ENCODE assay signal across 24 mouse cellular contexts in the genomic region with DNA sequence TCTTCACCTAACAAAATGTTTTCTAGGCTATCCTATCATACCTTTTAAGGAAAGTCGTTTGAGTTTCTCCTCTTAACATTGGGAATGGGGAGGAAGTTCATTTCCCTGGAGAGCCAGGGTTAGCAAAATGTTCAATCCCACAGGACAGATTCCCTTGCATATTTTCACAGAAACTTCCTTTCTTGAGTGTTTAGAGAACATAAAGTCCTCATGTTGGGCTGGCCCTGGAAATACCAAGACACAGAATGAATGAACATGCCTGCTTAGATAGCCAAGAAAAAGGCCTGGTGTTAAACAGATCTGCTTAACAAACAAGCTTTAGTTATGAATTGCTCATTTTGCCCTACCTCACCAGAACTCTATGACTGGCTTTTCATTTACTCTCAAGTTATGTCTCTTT. TPM values are rescaled to one million over a fixed set of nuclear protein-coding genes. Genes with fewer than 3 reads are reported as not detected.
DNase-seq lines count a peak whose midpoint lies in the region; ATAC-seq and TF ChIP-seq lines count a peak whose summit lies in the region.
"Had no signal": no experiment of that assay in that cellular context is flagged by ENCODE, and none has a peak within 500 bp of the region (broad histone marks: within the 10 kb centered on the region; RNA-seq: fewer than 3 reads in every experiment).

No protein-coding gene starts in this region.

- TF ChIP-seq POLR2A in testis, adult 2 months (IDR thresholded peaks at IDR 0.05; ENCODE audit: control insufficient read depth, low read depth, low read length) = no peak
- TF ChIP-seq POLR2A in cerebellum, adult 2 months (IDR thresholded peaks at IDR 0.05; ENCODE audit: borderline replicate concordance, insufficient read depth, low read length) = no peak

- peaks cover 20% of the 10 kb centered on the region; the same call in 1 of the 2 replicates for H3K4me1 ChIP-seq in heart, postnatal 0 days (ENCODE audit: control insufficient read depth, insufficient read depth)
- H3K4me1 ChIP-seq in testis, adult 2 months (ENCODE audit: control insufficient read depth, insufficient read depth, low read length) = peaks cover 7% of the 10 kb centered on the region
- peaks cover 4% of the 10 kb centered on the region; the same call in 1 of the 2 replicates for H3K4me1 ChIP-seq in cerebellum, adult 2 months (ENCODE audit: control insufficient read depth, insufficient read depth, low read length)
- H3K4me1 ChIP-seq: stomach, embryonic 15.5 days had no signal

- peak; percentile 65; the same call in 1 of the 2 replicates for TF ChIP-seq EP300 in heart, postnatal 0 days (IDR thresholded peaks at IDR 0.05; ENCODE audit: low read depth)

- ATAC-seq in heart, postnatal 0 days (ENCODE audit: insufficient read depth, low read depth) = no peak
- ATAC-seq: intestine, postnatal 0 days had no signal

- no peak overlapping the region for H3K4me3 ChIP-seq in heart, postnatal 0 days (ENCODE audit: low read depth, low read length)
- peak overlapping the region; percentile 45; the same call in 1 of the 2 replicates for H3K4me3 ChIP-seq in testis, adult 2 months (ENCODE audit: control insufficient read depth, low read depth, low read length)
- no peak overlapping the region for H3K4me3 ChIP-seq in cerebellum, adult 2 months (replicated peaks; ENCODE audit: insufficient read depth, low read depth, low read length)

- no peaks in the 10 kb centered on the region for H3K36me3 ChIP-seq in heart, postnatal 0 days (replicated peaks; ENCODE audit: control insufficient read depth, insufficient read depth, low read length)
- H3K36me3 ChIP-seq in testis, adult 2 months (ENCODE audit: control insufficient read depth, insufficient read depth, low read length) = no peaks in the 10 kb centered on the region
- H3K36me3 ChIP-seq: forebrain, embryonic 12.5 days; G1E; hindbrain, embryonic 12.5 days; limb, embryonic 10.5 days; neural tube, embryonic 15.5 days; stomach, embryonic 15.5 days had no signal

- H3K27me3 ChIP-seq in heart, postnatal 0 days (ENCODE audit: control insufficient read depth, insufficient read depth, low read length) = no peaks in the 10 kb centered on the region
- no peaks in the 10 kb centered on the region for H3K27me3 ChIP-seq in testis, adult 2 months (ENCODE audit: control insufficient read depth, insufficient read depth, low read length)
- H3K27me3 ChIP-seq in cerebellum, adult 2 months (ENCODE audit: control insufficient read depth, insufficient read depth, low read length) = no peaks in the 10 kb centered on the region
- H3K27me3 ChIP-seq: stomach, embryonic 15.5 days had no signal

- TF ChIP-seq CTCF in heart, postnatal 0 days (IDR thresholded peaks at IDR 0.05; ENCODE audit: low read depth) = no peak
- TF ChIP-seq CTCF in testis, adult 2 months (IDR thresholded peaks at IDR 0.05; ENCODE audit: control insufficient read depth, insufficient read depth, insufficient replicate concordance, low read depth, low read length) = no peak
- TF ChIP-seq CTCF in cerebellum, adult 2 months (IDR thresholded peaks at IDR 0.05; ENCODE audit: borderline replicate concordance, insufficient read depth, low read depth, low read length) = no peak

- intact Hi-C loops in heart, postnatal 25 days (cut with DNase I) = no loop called here
- intact Hi-C loops in heart, postnatal 36 days (cut with DNase I) = no loop called here

- H3K27ac ChIP-seq in heart, postnatal 0 days (ENCODE audit: low read depth) = peak overlapping the region; percentile 95
- H3K27ac ChIP-seq in testis, adult 2 months (ENCODE audit: control insufficient read depth, insufficient read depth, low read depth, low read length) = 0 out of 2 replicates have a peak overlapping the region, but pooled peaks have one; percentile 51
- no peak overlapping the region for H3K27ac ChIP-seq in cerebellum, adult 2 months (ENCODE audit: insufficient read depth, low read length)
- H3K27ac ChIP-seq: forebrain, embryonic 12.5 days; hindbrain, embryonic 12.5 days had no signal

- H3K4me2 ChIP-seq in heart, postnatal 0 days (ENCODE audit: low read depth, low read length) = no peak overlapping the region

- no peak overlapping the region for H3K9ac ChIP-seq in heart, postnatal 0 days (replicated peaks; ENCODE audit: low read depth, low read length)
- H3K9ac ChIP-seq: forebrain, embryonic 12.5 days; stomach, embryonic 15.5 days had no signal

- no peaks in the 10 kb centered on the region for H3K9me3 ChIP-seq in heart, postnatal 0 days (replicated peaks; ENCODE audit: control insufficient read depth, low read length)
- H3K9me3 ChIP-seq: forebrain, embryonic 12.5 days; G1E; hindbrain, embryonic 12.5 days; limb, embryonic 10.5 days; neural tube, embryonic 15.5 days; stomach, embryonic 15.5 days had no signal

- WGBS in heart, postnatal 0 days = 64% methylated on average over 1 of the region's 1 CpGs
- 90% methylated on average over 1 of the region's 1 CpGs for WGBS in cerebellum, adult 2 months

- DNase-seq in heart, adult 11 months = peak; percentile 96
- no peak for DNase-seq in heart, postnatal 25 days (ENCODE audit: low spot score)
- peak; percentile 36 for DNase-seq in heart, postnatal 0 days (ENCODE audit: low spot score)
- DNase-seq in heart, postnatal 36 days = no peak
- DNase-seq in testis, postnatal 14 days (ENCODE audit: low spot score) = no peak
- DNase-seq in cerebellum, adult 2 months = no peak
- DNase-seq: adrenal gland, adult 2 months; B cell, adult 2 months; cerebellum, adult 11-12 months; cerebellum, postnatal 14 days; kidney, postnatal 10 days; lung, postnatal 10 days had no signal

RNA-seq across cellular contexts. Expression of a gene that starts 1.2 kb away (rescaled TPM):
- total RNA-seq in heart, postnatal 25 days (2021) = 100 to 1,000 TPM in 1 of 2 experiments, 10 to 100 TPM in 1; 90.0 to 101 TPM
- 56.9 and 61.1 TPM in 2 replicates for total RNA-seq in heart, postnatal 0 days (2014; rRNA removed; ENCODE audit: low replicate concordance)
- polyA plus RNA-seq in heart, postnatal 0 days (2015; fragmentation: Nextera tagmentation; extraction: Ambion mirVana) = 6.1 and 7.0 TPM in 2 replicates
- total RNA-seq in heart, postnatal 36 days (2021) = 100 to 1,000 TPM; 100 to 114 TPM
- polyA plus RNA-seq in testis, adult 2 months (2012; rRNA removed) = 203 and 224 TPM in 2 replicates
- polyA plus RNA-seq in cerebellum, adult 2 months (2012; rRNA removed) = 59.6 and 65.2 TPM in 2 replicates

RNA-seq across cellular contexts. Expression of a gene that starts 16.7 kb away (rescaled TPM):
- total RNA-seq in heart, postnatal 25 days (2021) = 1 to 10 TPM; 7.3 to 8.6 TPM
- 3.5 and 3.9 TPM in 2 replicates for total RNA-seq in heart, postnatal 0 days (2014; rRNA removed; ENCODE audit: low replicate concordance)
- polyA plus RNA-seq in heart, postnatal 0 days (2015; fragmentation: Nextera tagmentation; extraction: Ambion mirVana) = 13.5 and 14.2 TPM in 2 replicates
- total RNA-seq in heart, postnatal 36 days (2021) = 1 to 10 TPM; 6.5 to 9.2 TPM
- 7.6 and 8.5 TPM in 2 replicates for polyA plus RNA-seq in testis, adult 2 months (2012; rRNA removed)
- 8.5 and 11.3 TPM in 2 replicates for polyA plus RNA-seq in cerebellum, adult 2 months (2012; rRNA removed)

RNA-seq across cellular contexts. Expression of a gene that starts 16.8 kb away (rescaled TPM):
- 10 to 100 TPM; 11.7 to 14.9 TPM for total RNA-seq in heart, postnatal 25 days (2021)
- 14.5 and 38.1 TPM in 2 replicates for total RNA-seq in heart, postnatal 0 days (2014; rRNA removed; ENCODE audit: low replicate concordance)
- polyA plus RNA-seq in heart, postnatal 0 days (2015; fragmentation: Nextera tagmentation; extraction: Ambion mirVana) = 14.5 and 14.9 TPM in 2 replicates
- 10 to 100 TPM; 12.4 to 14.0 TPM for total RNA-seq in heart, postnatal 36 days (2021)
- polyA plus RNA-seq in testis, adult 2 months (2012; rRNA removed) = 33.9 and 36.2 TPM in 2 replicates
- polyA plus RNA-seq in cerebellum, adult 2 months (2012; rRNA removed) = 19.2 and 23.2 TPM in 2 replicates

RNA-seq across cellular contexts. Expression of a gene that starts 16.8 kb away (rescaled TPM):
- total RNA-seq in heart, postnatal 25 days (2021) = not detected
- total RNA-seq in heart, postnatal 0 days (2014; rRNA removed; ENCODE audit: low replicate concordance) = 0.50 TPM in 1 of 2 replicates, not detected in the other
- polyA plus RNA-seq in heart, postnatal 0 days (2015; fragmentation: Nextera tagmentation; extraction: Ambion mirVana) = 0.37 TPM in 1 of 2 replicates, not detected in the other
- not detected for total RNA-seq in heart, postnatal 36 days (2021)
- polyA plus RNA-seq in testis, adult 2 months (2012; rRNA removed) = 2.2 TPM in 2 replicates
- polyA plus RNA-seq in cerebellum, adult 2 months (2012; rRNA removed) = 0.33 and 0.49 TPM in 2 replicates
- total RNA-seq: adrenal gland, postnatal 4 days had no signal
- polyA plus RNA-seq: adrenal gland, adult 2 months; embryonic facial prominence, embryonic 11.5 days; forebrain, embryonic 12.5 days; neural tube, embryonic 15.5 days had no signal

RNA-seq across cellular contexts. Expression of a gene that starts 39.8 kb away (rescaled TPM):
- not detected for total RNA-seq in heart, postnatal 25 days (2021)
- total RNA-seq in heart, postnatal 0 days (2014; rRNA removed; ENCODE audit: low replicate concordance) = not detected in 2 replicates
- polyA plus RNA-seq in heart, postnatal 0 days (2015; fragmentation: Nextera tagmentation; extraction: Ambion mirVana) = 0.15 and 0.25 TPM in 2 replicates
- total RNA-seq in heart, postnatal 36 days (2021) = not detected
- 0.68 and 3.2 TPM in 2 replicates for polyA plus RNA-seq in testis, adult 2 months (2012; rRNA removed)
- polyA plus RNA-seq in cerebellum, adult 2 months (2012; rRNA removed) = 91.7 and 98.7 TPM in 2 replicates
- total RNA-seq: adrenal gland, adult 2 months; liver, adult 2 months had no signal
- polyA plus RNA-seq: adrenal gland, adult 2 months; embryonic facial prominence, embryonic 11.5 days; G1E; hindbrain, embryonic 12.5 days; liver, adult 2 months; midbrain, postnatal 0 days had no signal

Comparison
In these comparisons a context has a peak if more than half of its experiments do, and no peak if none do; other contexts are left out.
1. DNase-seq: peak in heart, adult 11 months (single experiment) and heart, postnatal 0 days (single experiment); none in heart, postnatal 25 days (single experiment), heart, postnatal 36 days (0 of 2), testis, postnatal 14 days (single experiment) and cerebellum, adult 2 months (0 of 2).